Mouse (Mus musculus): ENCODE results near the gene Tm9sf2. TPM values are rescaled to one million over a fixed set of nuclear protein-coding genes. Genes with fewer than 3 reads are reported as not detected.

Gene Tm9sf2
- 663 TPM for polyA plus RNA-seq (2014; fragmentation: Illumina TruSeq; extraction: RNeasy Lipid Tissue Mini Kit (QIAGEN cat#74804); ENCODE audit: low read depth, low replicate concordance)

DNA sequence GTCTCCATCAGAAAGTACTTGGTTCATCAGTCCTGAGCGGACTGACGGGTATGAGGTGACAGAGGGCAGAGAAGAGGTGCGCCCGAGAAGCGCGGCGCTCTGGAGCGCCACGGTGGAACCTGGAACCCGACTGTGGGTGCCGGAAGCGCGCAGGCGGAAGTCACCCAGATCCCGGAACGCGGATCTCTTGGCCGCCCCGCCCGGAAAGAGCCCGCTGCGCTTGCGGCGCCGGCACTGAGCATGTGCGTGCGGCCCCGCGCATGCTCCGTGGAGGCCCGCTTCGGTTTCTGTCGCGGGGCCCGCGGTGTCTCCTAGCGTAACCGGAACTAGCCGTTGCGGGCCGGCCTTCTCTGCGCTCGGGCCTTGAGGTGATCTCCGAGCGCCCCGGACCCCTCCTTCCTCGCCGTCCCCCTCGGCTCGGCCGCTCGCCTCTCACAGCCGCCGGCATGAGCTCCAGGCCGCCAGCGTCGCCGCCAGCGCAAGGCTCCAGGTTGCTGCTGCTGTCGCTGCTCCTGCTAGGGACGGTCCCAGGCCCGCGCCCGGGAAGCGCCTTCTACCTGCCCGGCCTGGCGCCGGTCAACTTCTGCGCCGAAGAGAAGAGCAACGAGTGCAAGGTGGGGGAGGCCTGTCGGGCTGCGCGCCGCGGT lies at the start of gene Tm9sf2:
Tm9sf2 (plus strand) TSS at position 217 of the 647 bp plus-strand sequence.

GRCm38 (mm10) chr14:122181078-122181814 lies 74.4 kb downstream of the Tm9sf2 start, which contains the start of gene Clybl:
TSS of gene Clybl (plus strand) at chr14:122181704.

Other genes with a start within 250 kb of the Tm9sf2 start
- 10.2 TPM for gene Ubac2, start 228.4 kb upstream of the Tm9sf2 start, polyA plus RNA-seq (2014; fragmentation: Illumina TruSeq; extraction: RNeasy Lipid Tissue Mini Kit (QIAGEN cat#74804); ENCODE audit: low read depth, low replicate concordance)
- gene Gpr18, start 191.3 kb upstream of the Tm9sf2 start, polyA plus RNA-seq (2014; fragmentation: Illumina TruSeq; extraction: RNeasy Lipid Tissue Mini Kit (QIAGEN cat#74804); ENCODE audit: low read depth, low replicate concordance), result 0.41 TPM
- gene Gpr183, start 141.8 kb upstream of the Tm9sf2 start, polyA plus RNA-seq (2014; fragmentation: Illumina TruSeq; extraction: RNeasy Lipid Tissue Mini Kit (QIAGEN cat#74804); ENCODE audit: low read depth, low replicate concordance), result 0.47 TPM
- not detected for gene Timm8a2, start 72.4 kb upstream of the Tm9sf2 start, polyA plus RNA-seq (2014; fragmentation: Illumina TruSeq; extraction: RNeasy Lipid Tissue Mini Kit (QIAGEN cat#74804); ENCODE audit: low read depth, low replicate concordance)
- 79.0 TPM for gene Clybl, start 74.7 kb downstream of the Tm9sf2 start, polyA plus RNA-seq (2014; fragmentation: Illumina TruSeq; extraction: RNeasy Lipid Tissue Mini Kit (QIAGEN cat#74804); ENCODE audit: low read depth, low replicate concordance)